Mouse (Mus musculus) CH12.LX (cell line): ENCODE data around the gene Tsen2. TPM values are rescaled to one million over a fixed set of nuclear protein-coding genes. Genes with fewer than 3 reads are reported as not detected.

Source experiments
- DNase-seq: peaks from one replicate; pipeline ENCODE4 v3.0.0-alpha.2; 2013; ENCODE audit errors: extremely low read depth
- H3K27ac ChIP-seq: 2 replicates; pipeline ENCODE4 v1.5.1; 2012; ENCODE audit warnings: low read depth, mild to moderate bottlenecking, control low read depth, moderate library complexity; ENCODE audit not compliant: insufficient read depth
- H3K27me3 ChIP-seq: replicated peaks from 2 replicates; pipeline ENCODE3; 2012; ENCODE audit warnings: inconsistent platforms
- H3K36me3 ChIP-seq, 2 experiments: replicated peaks in 1 of 2; 2 replicates each; pipeline versions ENCODE3 to v1.6.1; 2012; ENCODE audit warnings: inconsistent platforms in 1 of 2, low read length in 1 of 2, mild to moderate bottlenecking in 1 of 2, mixed read lengths in 1 of 2, moderate library complexity in 1 of 2; ENCODE audit not compliant: control insufficient read depth in 1 of 2, insufficient read depth in 1 of 2
- H3K4me1 ChIP-seq, 2 experiments: 2 replicates each; pipeline ENCODE4 v1.6.1; 2012; ENCODE audit warnings: inconsistent platforms in 1 of 2, moderate library complexity in 1 of 2; ENCODE audit not compliant: insufficient read depth in 2 of 2, control insufficient read depth in 1 of 2
- H3K4me2 ChIP-seq: 2 replicates; pipeline ENCODE4 v1.6.1; 2012; ENCODE audit warnings: low read depth, mild to moderate bottlenecking, control low read depth; ENCODE audit not compliant: poor library complexity, insufficient read depth, severe bottlenecking
- H3K4me3 ChIP-seq, 3 experiments: fragments of 150-350 bp in 1 of 3; sonication (generic) in 1 of 3; replicated peaks in 1 of 3; 2 replicates each; pipeline versions ENCODE3 to v1.5.1; 2011 to 2012; ENCODE audit warnings: low read depth in 2 of 3, low read length in 2 of 3, mild to moderate bottlenecking in 2 of 3, moderate library complexity in 2 of 3, control low read depth in 1 of 3, improper control_type of control experiment in 1 of 3, inconsistent platforms in 1 of 3, mixed read lengths in 1 of 3; ENCODE audit not compliant: poor library complexity in 1 of 3
- H3K79me2 ChIP-seq: replicated peaks from 2 replicates; pipeline ENCODE4 v1.6.1; 2012; ENCODE audit warnings: mild to moderate bottlenecking, moderate library complexity; ENCODE audit not compliant: control insufficient read depth, poor library complexity, insufficient read depth, severe bottlenecking; ENCODE audit errors: extremely low read depth
- H3K9ac ChIP-seq: 2 replicates; pipeline ENCODE4 v1.6.1; 2012; ENCODE audit warnings: low read depth, mild to moderate bottlenecking, control low read depth, moderate library complexity; ENCODE audit not compliant: insufficient read depth
- H3K9me3 ChIP-seq: replicated peaks from 2 replicates; pipeline ENCODE3; 2012; ENCODE audit warnings: low read length, inconsistent platforms, mixed read lengths
- BHLHE40 ChIP-seq: IDR thresholded peaks from 2 replicates; pipeline ENCODE4 v1.6.1; 2011; ENCODE audit warnings: mild to moderate bottlenecking, low read depth, low read length, improper control_type of control experiment
- CHD2 ChIP-seq: IDR thresholded peaks from 2 replicates; pipeline ENCODE4 v1.6.1; 2011; ENCODE audit warnings: low read length, improper control_type of control experiment
- EP300 ChIP-seq: IDR thresholded peaks from 2 replicates; pipeline ENCODE4 v1.6.1; 2011; ENCODE audit warnings: low read length, improper control_type of control experiment
- ETS1 ChIP-seq: conservative IDR thresholded peaks from 2 replicates; pipeline ENCODE4 v1.6.1; 2012; ENCODE audit warnings: low read depth, mild to moderate bottlenecking, inconsistent platforms, low read length, improper control_type of control experiment, moderate library complexity
- HCFC1 ChIP-seq: IDR thresholded peaks from 2 replicates; pipeline ENCODE4 v1.6.1; 2012; ENCODE audit warnings: low read depth, mild to moderate bottlenecking, inconsistent platforms, low read length, improper control_type of control experiment
- MAFK ChIP-seq: IDR thresholded peaks from 2 replicates; pipeline ENCODE4 v1.6.1; 2011; ENCODE audit warnings: low read length, improper control_type of control experiment; ENCODE audit not compliant: insufficient replicate concordance
- MEF2A ChIP-seq: IDR thresholded peaks from 2 replicates; pipeline ENCODE4 v1.6.1; 2014; ENCODE audit warnings: low read depth, mild to moderate bottlenecking, inconsistent platforms, low read length, improper control_type of control experiment, borderline replicate concordance
- MXI1 ChIP-seq: IDR thresholded peaks from 2 replicates; pipeline ENCODE4 v1.6.1; 2011; ENCODE audit warnings: mild to moderate bottlenecking, low read depth, low read length, improper control_type of control experiment
- PAX5 ChIP-seq: IDR thresholded peaks from 2 replicates; pipeline ENCODE4 v1.6.1; 2012; ENCODE audit warnings: low read length, inconsistent platforms, mixed read lengths
- RCOR1 ChIP-seq: conservative IDR thresholded peaks from 2 replicates; pipeline ENCODE4 v1.6.1; 2012; ENCODE audit warnings: low read depth, mild to moderate bottlenecking, inconsistent platforms, low read length, improper control_type of control experiment
- TBP ChIP-seq: conservative IDR thresholded peaks from 2 replicates; pipeline ENCODE4 v1.6.1; 2011; ENCODE audit warnings: low read depth, low read length, improper control_type of control experiment
- TCF12 ChIP-seq: IDR thresholded peaks from 2 replicates; pipeline ENCODE4 v1.6.1; 2014; ENCODE audit warnings: low read depth, mild to moderate bottlenecking, inconsistent platforms, low read length, improper control_type of control experiment
- USF1 ChIP-seq: IDR thresholded peaks from 2 replicates; pipeline ENCODE4 v1.6.1; 2014; ENCODE audit warnings: low read depth, mild to moderate bottlenecking, inconsistent platforms, low read length, improper control_type of control experiment
- ZNF384 ChIP-seq: IDR thresholded peaks from 2 replicates; pipeline ENCODE4 v1.6.1; 2012; ENCODE audit warnings: low read depth, low read length, improper control_type of control experiment, inconsistent platforms
- dilution Hi-C: fragments of 300-500 bp; cut with MboI; formaldehyde crosslinking; loops from 2 replicates; pipeline ENCODE4 v1.14.3; 2020; ENCODE audit warnings: low sequenced_read_pairs; ENCODE audit not compliant: extremely low pct_unique_long_range_greater_than_20kb, extremely low pct_ligation_motif_present
- in situ Hi-C: fragments of 300-500 bp; cut with MboI; formaldehyde crosslinking; loops from 3 replicates; pipeline ENCODE4 v1.14.3; 2019; ENCODE audit warnings: low sequenced_read_pairs, low pct_ligation_motif_present, low pct_unique_long_range_greater_than_20kb, mixed read lengths
- polyA plus RNA-seq: library from polyadenylated mRNA; unstranded; fragments of >175 nt; gene quantifications from 2 replicates; pipeline ENCODE4 v1.2.1, GENCODE M21; 2012; ENCODE audit warnings: low read depth; ENCODE audit not compliant: insufficient read length
- total RNA-seq, 2 experiments: library from RNA; depleted of rRNA; stranded (reverse); fragments of 300-350 nt in 1 of 2; fragments of >200 nt in 1 of 2; gene quantifications; 2 replicates each; pipeline ENCODE4 v1.2.3; 2012 to 2014

The Tsen2 gene
- total and polyA plus RNA-seq, 3 experiments: 17.2 to 30.1 (median 20.4) TPM

GRCm38 (mm10) chr6:115601715-115602523, 57.5 kb downstream of the Tsen2 start, which contains the start of gene Mkrn2 (continued):
- TF ChIP-seq HCFC1: peak; percentile 88
- TF ChIP-seq TBP: 0 out of 2 replicates have a peak, but pooled peaks have one; percentile 38
- peak; percentile 55; the same call in 1 of the 2 replicates for TF ChIP-seq CHD2

- no peak overlapping the region for H3K27ac ChIP-seq
- H3K9ac ChIP-seq: no peak overlapping the region
- peaks cover 3 to 14% of the 10 kb centered on the region in 2 experiments for H3K4me1 ChIP-seq
- dilution Hi-C loops (no loop called here), in situ Hi-C loops (no loop called here)
- no peaks in the 10 kb centered on the region for H3K9me3 ChIP-seq
- peaks cover 4% of the 10 kb centered on the region for H3K79me2 ChIP-seq
- H3K4me2 ChIP-seq: no peak overlapping the region
- H3K4me3 ChIP-seq: no peak overlapping the region
- peaks cover 18 to 63% of the 10 kb centered on the region in 2 experiments for H3K36me3 ChIP-seq
- DNase-seq: no peak
- H3K27me3 ChIP-seq: no peaks in the 10 kb centered on the region
- TF ChIP-seq MAFK (no peak), TCF12 (no peak), MEF2A (no peak), ETS1 (no peak)
Measured at GRCm38 (mm10) chr6:115606461-115606860, 62.0 kb downstream of the Tsen2 start.

GRCm38 (mm10) chr6:115607429-115607828, 63.0 kb downstream of the Tsen2 start:
- no peak overlapping the region for H3K4me3 ChIP-seq
- dilution Hi-C loops: no loop called here

More at GRCm38 (mm10) chr6:115607429-115607828, 63.0 kb downstream of the Tsen2 start:
- in situ Hi-C loops: no loop called here
- no peaks in the 10 kb centered on the region for H3K27me3 ChIP-seq
- H3K4me2 ChIP-seq: no peak overlapping the region
- no peak for DNase-seq
- H3K4me1 ChIP-seq: peaks cover 3 to 13% of the 10 kb centered on the region in 2 experiments
- H3K9ac ChIP-seq: no peak overlapping the region
- TF ChIP-seq TBP (no peak), EP300 (no peak), BHLHE40 (no peak), RCOR1 (no peak), ZNF384 (no peak), MXI1 (no peak), ETS1 (no peak), USF1 (no peak), PAX5 (no peak)
- H3K79me2 ChIP-seq: peaks cover 4% of the 10 kb centered on the region
- no peak overlapping the region for H3K27ac ChIP-seq
- peaks cover 21 to 72% of the 10 kb centered on the region in 2 experiments for H3K36me3 ChIP-seq
- H3K9me3 ChIP-seq: no peaks in the 10 kb centered on the region
